Mouse (Mus musculus): ENCODE results near the gene Sprr2b. TPM values are rescaled to one million over a fixed set of nuclear protein-coding genes. Genes with fewer than 3 reads are reported as not detected.

Sprr2b gene
- not detected in 2 replicates for polyA plus RNA-seq (2012; rRNA removed; ENCODE audit: low replicate concordance)

GRCm38 (mm10) chr3:92316320-92316719 lies at the start of gene Sprr2b:
Gene Sprr2b (plus strand): TSS chr3:92316620.

GRCm38 (mm10) chr3:92285101-92285500 lies 31.3 kb upstream of the Sprr2b start, which contains the start of gene Sprr2a3:
Gene Sprr2a3 (plus strand): TSS chr3:92285417.

DNA sequence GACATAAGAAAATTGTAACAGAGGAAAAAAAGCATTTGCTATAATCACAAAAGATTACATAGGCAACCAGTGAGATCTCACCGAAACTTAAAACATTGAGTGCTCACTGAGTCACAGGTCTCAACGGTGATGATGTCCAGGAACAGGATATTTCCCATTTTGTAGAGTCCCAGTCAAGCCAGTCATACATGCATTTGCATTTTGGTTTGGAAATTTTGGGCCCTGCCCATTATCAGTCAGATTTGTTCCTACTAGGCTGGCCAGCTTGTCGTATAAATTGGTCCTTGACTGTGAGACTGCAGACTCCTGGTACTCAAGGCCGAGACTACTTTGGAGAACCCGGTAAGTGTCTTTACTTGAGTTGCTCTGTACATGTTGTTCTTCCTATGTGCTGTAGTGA lies 22.4 kb downstream of the Sprr2b start, which contains the start of gene Sprr2d:
Sprr2d (plus strand) TSS at position 301 of the 400 bp plus-strand sequence.

GRCm38 (mm10) chr3:92351843-92352242 lies 35.4 kb downstream of the Sprr2b start, which contains the start of gene Sprr2e:
Gene Sprr2e (plus strand): TSS chr3:92352143.

DNA sequence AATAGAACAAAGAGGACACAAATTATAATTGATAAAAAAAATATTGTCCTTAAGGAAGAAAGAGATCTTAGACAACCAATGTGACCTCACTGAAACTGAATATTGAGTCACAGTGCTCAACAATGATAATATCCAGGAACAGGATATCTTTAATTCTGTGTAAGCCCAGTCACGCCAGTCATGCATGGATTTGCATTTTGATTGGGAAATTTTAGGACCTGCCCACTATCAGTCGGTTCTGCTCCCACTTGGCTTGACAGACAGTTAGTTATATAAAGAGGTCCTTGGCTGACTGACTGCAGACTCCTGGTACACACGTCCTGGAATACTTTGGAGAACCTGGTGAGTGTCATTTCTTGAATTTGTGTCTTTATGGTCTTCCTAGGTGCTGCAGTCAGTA lies 48.5 kb downstream of the Sprr2b start, which contains the start of gene Sprr2f:
Sprr2f (plus strand) TSS at position 301 of the 400 bp plus-strand sequence.

Other genes with a start within 250 kb of the Sprr2b start
- 0.50 TPM in 1 of 2 replicates, not detected in the other for gene Lor, start 233.5 kb upstream of the Sprr2b start, polyA plus RNA-seq (2012; rRNA removed; ENCODE audit: low replicate concordance)
- gene Prr9, start 192.7 kb upstream of the Sprr2b start, polyA plus RNA-seq (2012; rRNA removed; ENCODE audit: low replicate concordance): not detected in 2 replicates
- not detected in 2 replicates for gene Lelp1, start 173.9 kb upstream of the Sprr2b start, polyA plus RNA-seq (2012; rRNA removed; ENCODE audit: low replicate concordance)
- 34.0 and 52.2 TPM in 2 replicates for gene Sprr2a1, start 100.8 kb upstream of the Sprr2b start, polyA plus RNA-seq (2012; rRNA removed; ENCODE audit: low replicate concordance)
- 17,497 and 20,971 TPM in 2 replicates for gene Sprr2a2, start 100.7 kb upstream of the Sprr2b start, polyA plus RNA-seq (2012; rRNA removed; ENCODE audit: low replicate concordance)
- gene Sprr2a3, start 31.2 kb upstream of the Sprr2b start, polyA plus RNA-seq (2012; rRNA removed; ENCODE audit: low replicate concordance): 128 and 424 TPM in 2 replicates
- not detected in 2 replicates for gene Sprr2d, start 22.5 kb downstream of the Sprr2b start, polyA plus RNA-seq (2012; rRNA removed; ENCODE audit: low replicate concordance)
- not detected in 2 replicates for gene Sprr2e, start 35.5 kb downstream of the Sprr2b start, polyA plus RNA-seq (2012; rRNA removed; ENCODE audit: low replicate concordance)
- gene Sprr2f, start 48.6 kb downstream of the Sprr2b start, polyA plus RNA-seq (2012; rRNA removed; ENCODE audit: low replicate concordance): not detected in 2 replicates
- not detected in 2 replicates for gene Sprr2h, start 69.1 kb downstream of the Sprr2b start, polyA plus RNA-seq (2012; rRNA removed; ENCODE audit: low replicate concordance)
- not detected in 2 replicates for gene Sprr2i, start 91.4 kb downstream of the Sprr2b start, polyA plus RNA-seq (2012; rRNA removed; ENCODE audit: low replicate concordance)
- gene Sprr2j-ps, start 101.5 kb downstream of the Sprr2b start, polyA plus RNA-seq (2012; rRNA removed; ENCODE audit: low replicate concordance): not detected in 2 replicates
- 10.1 and 10.8 TPM in 2 replicates for gene Gm9774, start 112.8 kb downstream of the Sprr2b start, polyA plus RNA-seq (2012; rRNA removed; ENCODE audit: low replicate concordance)
- not detected in 2 replicates for gene Sprr2k, start 116.0 kb downstream of the Sprr2b start, polyA plus RNA-seq (2012; rRNA removed; ENCODE audit: low replicate concordance)
- not detected in 2 replicates for gene Sprr1b, start 122.2 kb downstream of the Sprr2b start, polyA plus RNA-seq (2012; rRNA removed; ENCODE audit: low replicate concordance)
- 0.33 TPM in 1 of 2 replicates, not detected in the other for gene Sprr3, start 142.1 kb downstream of the Sprr2b start, polyA plus RNA-seq (2012; rRNA removed; ENCODE audit: low replicate concordance)
- gene Sprr1a, start 169.3 kb downstream of the Sprr2b start, polyA plus RNA-seq (2012; rRNA removed; ENCODE audit: low replicate concordance): 12.2 and 29.6 TPM in 2 replicates
- not detected in 2 replicates for gene Sprr4, start 183.9 kb downstream of the Sprr2b start, polyA plus RNA-seq (2012; rRNA removed; ENCODE audit: low replicate concordance)
- not detected in 2 replicates for gene 2310046K23Rik, start 217.9 kb downstream of the Sprr2b start, polyA plus RNA-seq (2012; rRNA removed; ENCODE audit: low replicate concordance)

All from duodenum, adult 2 months (tissue).